Mouse (Mus musculus) ES-Bruce4 (cell line): ENCODE measurements around the gene Tnfrsf23.

Experiments used
- CTCF ChIP-seq: IDR thresholded peaks from one replicate; pipeline ENCODE4 v1.8.1; 2011; ENCODE audit warnings: low read depth, low read length
- EP300 ChIP-seq: IDR thresholded peaks from 2 replicates; pipeline ENCODE4 v1.6.1; 2011; ENCODE audit warnings: low read depth, low read length; ENCODE audit not compliant: insufficient read depth
- POLR2A ChIP-seq: IDR thresholded peaks from one replicate; pipeline ENCODE4 v1.8.1; 2011; ENCODE audit warnings: low read length; ENCODE audit not compliant: insufficient read depth

- TF ChIP-seq CTCF = no peak
- no peak for TF ChIP-seq POLR2A
- no peak for TF ChIP-seq EP300
Observed at GRCm38 (mm10) chr7:143631503-143631902, 54.2 kb downstream of the Tnfrsf23 start.
